Mouse (Mus musculus) embryonic facial prominence, embryonic 10.5 days (tissue): ENCODE data around the gene Usp34. TPM values are rescaled to one million over a fixed set of nuclear protein-coding genes. Genes with fewer than 3 reads are reported as not detected.
A peak's percentile ranks its signal among the peaks of the same experiment; 100 is the strongest.
"Not testable (repeated sequence)": the region's sequence is repeated elsewhere in the genome, so short reads cannot be mapped to it uniquely, and the experiment has no call there.

ENCODE experiments used
- DNase-seq: peaks from one replicate; pipeline ENCODE4 v3.0.0-alpha.2; 2017; ENCODE audit warnings: low spot score
- H3K27ac ChIP-seq: fragments of 300-500 bp; sonication (generic); replicated peaks from 2 replicates; pipeline ENCODE4 v1.5.1; 2016; ENCODE audit warnings: mild to moderate bottlenecking
- H3K27me3 ChIP-seq: fragments of 300-500 bp; sonication (generic); replicated peaks from 2 replicates; pipeline ENCODE4 v1.6.1; 2016; ENCODE audit warnings: low read depth, mild to moderate bottlenecking; ENCODE audit not compliant: poor library complexity, severe bottlenecking
- H3K36me3 ChIP-seq: fragments of 300-500 bp; sonication (generic); replicated peaks from 2 replicates; pipeline ENCODE4 v1.6.1; 2016; ENCODE audit warnings: mild to moderate bottlenecking, moderate library complexity
- H3K4me1 ChIP-seq: fragments of 300-500 bp; sonication (generic); 2 replicates; pipeline ENCODE4 v1.6.1; 2016
- H3K4me3 ChIP-seq: fragments of 300-500 bp; sonication (generic); 2 replicates; pipeline ENCODE4 v1.5.1; 2016; ENCODE audit warnings: mild to moderate bottlenecking, moderate library complexity
- H3K9me3 ChIP-seq: fragments of 300-500 bp; sonication (generic); 2 replicates; pipeline ENCODE4 v1.6.1; 2016; ENCODE audit warnings: mild to moderate bottlenecking
- WGBS: fragments of 180-500 bp; shearing (Covaris S2); methylation state at CpG from one replicate; pipeline ENCODE4 v1.1.7; 2016; 5-methylcytosine and 5-hydroxymethylcytosine counted together
- polyA plus RNA-seq: library from polyadenylated mRNA; unstranded; fragments of >200 nt; fragmentation: Nextera tagmentation; extraction: Ambion mirVana; gene quantifications from 2 replicates; pipeline ENCODE4 v1.2.1, GENCODE M21; 2016

The Usp34 gene
- polyA plus RNA-seq, 1 experiment from 2014 or later = 26.6 TPM

- no peak overlapping the region for H3K4me3 ChIP-seq
- no peak overlapping the region for H3K27ac ChIP-seq
- no peak for DNase-seq
- no peaks in the 10 kb centered on the region for H3K4me1 ChIP-seq
- H3K27me3 ChIP-seq = no peaks in the 10 kb centered on the region
- H3K9me3 ChIP-seq = no peaks in the 10 kb centered on the region
- WGBS = 90% methylated on average over 4 of the region's 4 CpGs
- H3K36me3 ChIP-seq = peaks cover 81% of the 10 kb centered on the region
These were observed 65.3 kb downstream of the Usp34 start for GRCm38 (mm10) chr11:23372032-23372431.

- Histone ChIP-seq H3K9me3 (no peaks in the 10 kb centered on the region), H3K4me3 (no peak overlapping the region), H3K27me3 (no peaks in the 10 kb centered on the region), H3K36me3 (peaks cover 81% of the 10 kb centered on the region), H3K4me1 (no peaks in the 10 kb centered on the region), H3K27ac (no peak overlapping the region)
- DNase-seq = no peak
These were observed 65.8 kb downstream of the Usp34 start for GRCm38 (mm10) chr11:23372490-23372889.

GRCm38 (mm10) chr11:23380055-23380454 is 73.4 kb downstream of the Usp34 start:
- no peaks in the 10 kb centered on the region for H3K27me3 ChIP-seq
- H3K36me3 ChIP-seq = peaks cover 76% of the 10 kb centered on the region
- H3K4me1 ChIP-seq = no peaks in the 10 kb centered on the region
- no peak overlapping the region for H3K27ac ChIP-seq
- DNase-seq = no peak
- WGBS = 93% methylated on average over 2 of the region's 2 CpGs
- no peak overlapping the region for H3K4me3 ChIP-seq
- H3K9me3 ChIP-seq = no peaks in the 10 kb centered on the region

GRCm38 (mm10) chr11:23380595-23380994 is 73.9 kb downstream of the Usp34 start:
- no peaks in the 10 kb centered on the region for H3K9me3 ChIP-seq
- no peak overlapping the region for H3K4me3 ChIP-seq
- H3K27me3 ChIP-seq = no peaks in the 10 kb centered on the region
- H3K36me3 ChIP-seq = peaks cover 74% of the 10 kb centered on the region
- H3K27ac ChIP-seq = no peak overlapping the region
- DNase-seq = no peak
- no peaks in the 10 kb centered on the region for H3K4me1 ChIP-seq
- WGBS = 95% methylated on average over 3 of the region's 3 CpGs

GRCm38 (mm10) chr11:23382787-23383186 is 76.1 kb downstream of the Usp34 start:
- 87% methylated on average over 1 of the region's 1 CpGs for WGBS
- Histone ChIP-seq H3K9me3 (no peaks in the 10 kb centered on the region), H3K27ac (no peak overlapping the region), H3K36me3 (peaks cover 62% of the 10 kb centered on the region), H3K27me3 (no peaks in the 10 kb centered on the region), H3K4me3 (no peak overlapping the region), H3K4me1 (no peaks in the 10 kb centered on the region)
- DNase-seq = no peak

- 91% methylated on average over 1 of the region's 1 CpGs for WGBS
- Histone ChIP-seq H3K9me3 (no peaks in the 10 kb centered on the region), H3K4me1 (no peaks in the 10 kb centered on the region), H3K27me3 (no peaks in the 10 kb centered on the region), H3K36me3 (peaks cover 71% of the 10 kb centered on the region), H3K27ac (no peak overlapping the region), H3K4me3 (no peak overlapping the region)
- no peak for DNase-seq
These were observed 83.0 kb downstream of the Usp34 start for GRCm38 (mm10) chr11:23389649-23390048.

- Histone ChIP-seq H3K36me3 (peaks cover 87% of the 10 kb centered on the region), H3K4me1 (no peaks in the 10 kb centered on the region), H3K9me3 (no peaks in the 10 kb centered on the region), H3K27me3 (no peaks in the 10 kb centered on the region), H3K4me3 (no peak overlapping the region), H3K27ac (no peak overlapping the region)
- no peak for DNase-seq
These were observed 85.9 kb downstream of the Usp34 start for GRCm38 (mm10) chr11:23392567-23392966.

GRCm38 (mm10) chr11:23396608-23397007 is 89.9 kb downstream of the Usp34 start:
- 85% methylated on average over 4 of the region's 4 CpGs for WGBS
- H3K27ac ChIP-seq = no peak overlapping the region
- H3K9me3 ChIP-seq = no peaks in the 10 kb centered on the region
- DNase-seq = no peak
- no peaks in the 10 kb centered on the region for H3K4me1 ChIP-seq
- H3K27me3 ChIP-seq = no peaks in the 10 kb centered on the region
- no peak overlapping the region for H3K4me3 ChIP-seq
- H3K36me3 ChIP-seq = peaks cover 86% of the 10 kb centered on the region

GRCm38 (mm10) chr11:23400978-23401776 is 94.5 kb downstream of the Usp34 start:
- Histone ChIP-seq H3K4me1 (no peaks in the 10 kb centered on the region), H3K36me3 (peaks cover 85% of the 10 kb centered on the region), H3K27ac (no peak overlapping the region), H3K9me3 (no peaks in the 10 kb centered on the region), H3K4me3 (no peak overlapping the region), H3K27me3 (no peaks in the 10 kb centered on the region)
- WGBS = 87% methylated on average over 12 of the region's 12 CpGs
- peak; percentile 16 for DNase-seq

GRCm38 (mm10) chr11:23428301-23428700 is 121.6 kb downstream of the Usp34 start:
- H3K27me3 ChIP-seq = no peaks in the 10 kb centered on the region
- peaks cover 88% of the 10 kb centered on the region for H3K36me3 ChIP-seq
- H3K4me3 ChIP-seq = no peak overlapping the region
- no peak for DNase-seq
- no peaks in the 10 kb centered on the region for H3K4me1 ChIP-seq
- H3K9me3 ChIP-seq = no peaks in the 10 kb centered on the region
- no peak overlapping the region for H3K27ac ChIP-seq
- WGBS = 94% methylated on average over 6 of the region's 6 CpGs

GRCm38 (mm10) chr11:23430013-23430412 is 123.3 kb downstream of the Usp34 start:
- 94% methylated on average over 2 of the region's 2 CpGs for WGBS
- Histone ChIP-seq H3K27me3 (no peaks in the 10 kb centered on the region), H3K9me3 (no peaks in the 10 kb centered on the region), H3K4me1 (no peaks in the 10 kb centered on the region), H3K4me3 (no peak overlapping the region), H3K27ac (no peak overlapping the region), H3K36me3 (peaks cover 95% of the 10 kb centered on the region)
- DNase-seq = no peak

GRCm38 (mm10) chr11:23436076-23436475 is 129.4 kb downstream of the Usp34 start:
- WGBS = 86% methylated on average over 2 of the region's 2 CpGs
- no peak for DNase-seq
- H3K27me3 ChIP-seq = no peaks in the 10 kb centered on the region
- H3K36me3 ChIP-seq = peaks cover 95% of the 10 kb centered on the region
- H3K4me1 ChIP-seq = no peaks in the 10 kb centered on the region
- no peak overlapping the region for H3K4me3 ChIP-seq
- H3K9me3 ChIP-seq = no peaks in the 10 kb centered on the region
- no peak overlapping the region for H3K27ac ChIP-seq

- not testable (repeated sequence) for H3K9me3 ChIP-seq, H3K27me3 ChIP-seq, H3K4me3 ChIP-seq, DNase-seq, H3K27ac ChIP-seq, H3K4me1 ChIP-seq
- H3K36me3 ChIP-seq = peaks cover 78% of the 10 kb centered on the region
- 95% methylated on average over 2 of the region's 2 CpGs for WGBS
These were observed 159.2 kb downstream of the Usp34 start for GRCm38 (mm10) chr11:23465862-23466261.
